Mouse (Mus musculus): Measurements from ENCODE around the gene Mllt10.

- TF ChIP-seq CTCF (IDR thresholded peaks at IDR 0.05) (no peak), POLR2A (IDR thresholded peaks at IDR 0.05; ENCODE audit: insufficient read depth, low read depth, low read length) (no peak)
These were observed 29.3 kb upstream of the Mllt10 start for GRCm38 (mm10) chr2:18025781-18026115.
